ENCODE assay signal across 7 mouse cellular contexts in genomic region chr3:101145292-101146046, GRCm38 (mm10). TPM values are rescaled to one million over a fixed set of nuclear protein-coding genes. Genes with fewer than 3 reads are reported as not detected.
DNase-seq lines count a peak whose midpoint lies in the region; ATAC-seq lines count a peak whose summit lies in the region.

No protein-coding gene starts in this region.

- DNase-seq in layer of hippocampus, adult 11-12 months (ENCODE audit: low spot score), result peak; percentile 37
- DNase-seq in layer of hippocampus, adult 8-10 months (ENCODE audit: low spot score in 2 of 2), result no peak
- peak; percentile 80 for DNase-seq in brain, embryonic 18.5 days (ENCODE audit: low read depth, low spot score)
- DNase-seq in hindbrain, embryonic 10.5 days (ENCODE audit: low spot score), result no peak
- peak; percentile 25 for DNase-seq in right cerebral cortex, postnatal 4 days
- DNase-seq in urinary bladder, adult 18-20 months (ENCODE audit: low spot score in 2 of 2), result no peak

- no peaks in the 10 kb centered on the region for H3K36me3 ChIP-seq in hindbrain, embryonic 10.5 days
- no peaks in the 10 kb centered on the region for H3K36me3 ChIP-seq in limb, embryonic 13.5 days

- peaks cover 25% of the 10 kb centered on the region for H3K4me1 ChIP-seq in hindbrain, embryonic 10.5 days (replicated peaks)
- H3K4me1 ChIP-seq in limb, embryonic 13.5 days, result peaks cover 28% of the 10 kb centered on the region

- 0 out of 2 replicates have a peak, but pooled peaks have one; percentile 32 for ATAC-seq in limb, embryonic 13.5 days (ENCODE audit: low FRiP score, low read depth)

- WGBS in hindbrain, embryonic 10.5 days, result 51% methylated on average over 10 of the region's 10 CpGs
- whole genome bisulfite sequencing in limb, embryonic 13.5 days, result 37% methylated on average over 10 of the region's 10 CpGs

- peak overlapping the region; percentile 14; the same call in 1 of the 2 replicates for H3K4me3 ChIP-seq in hindbrain, embryonic 10.5 days
- H3K4me3 ChIP-seq in limb, embryonic 13.5 days, result no peak overlapping the region

- H3K9ac ChIP-seq in limb, embryonic 13.5 days, result no peak overlapping the region

- peaks cover 8% of the 10 kb centered on the region; the same call in 1 of the 2 replicates for H3K9me3 ChIP-seq in hindbrain, embryonic 10.5 days
- 0 out of 2 replicates have a peak, but pooled peaks cover 2% of the 10 kb centered on the region for H3K9me3 ChIP-seq in limb, embryonic 13.5 days

- H3K4me2 ChIP-seq in limb, embryonic 13.5 days (replicated peaks), result 0 out of 2 replicates have a peak overlapping the region, but pooled peaks have one; percentile 21

- peak overlapping the region; percentile 51 for H3K27ac ChIP-seq in hindbrain, embryonic 10.5 days
- H3K27ac ChIP-seq in limb, embryonic 13.5 days, result no peak overlapping the region

- H3K27me3 ChIP-seq in hindbrain, embryonic 10.5 days (ENCODE audit: insufficient read depth, poor library complexity, severe bottlenecking), result no peaks in the 10 kb centered on the region
- H3K27me3 ChIP-seq in limb, embryonic 13.5 days, result no peaks in the 10 kb centered on the region

RNA-seq across cellular contexts. Expression of gene Ptgfrn, which starts 35.4 kb away (rescaled TPM):
- 10 to 100 TPM; 10.8 to 14.7 (median 12.3) TPM for total RNA-seq in layer of hippocampus, adult 8-10 months (2022)
- 2.0 and 2.1 TPM in 2 replicates for polyA plus RNA-seq in hindbrain, embryonic 10.5 days (2016; fragmentation: Nextera tagmentation; extraction: Ambion mirVana)
- 6.6 and 6.7 TPM in 2 replicates for polyA plus RNA-seq in limb, embryonic 13.5 days (2015; fragmentation: Nextera tagmentation; extraction: Ambion mirVana)

Comparison
In these comparisons a context has a peak if more than half of its experiments do, and no peak if none do; other contexts are left out.
1. DNase-seq: peak in layer of hippocampus, adult 11-12 months (single experiment), brain, embryonic 18.5 days (single experiment) and right cerebral cortex, postnatal 4 days (single experiment); none in layer of hippocampus, adult 8-10 months (0 of 2), hindbrain, embryonic 10.5 days (single experiment) and urinary bladder, adult 18-20 months (0 of 2).